Mouse (Mus musculus) embryonic facial prominence, embryonic 10.5 days (tissue): ENCODE data around the gene Sstr3. TPM values are rescaled to one million over a fixed set of nuclear protein-coding genes. Genes with fewer than 3 reads are reported as not detected.

Source experiments
- DNase-seq: peaks from one replicate; pipeline ENCODE4 v3.0.0-alpha.2; 2017; ENCODE audit warnings: low spot score
- H3K27ac ChIP-seq: fragments of 300-500 bp; sonication (generic); replicated peaks from 2 replicates; pipeline ENCODE4 v1.5.1; 2016; ENCODE audit warnings: mild to moderate bottlenecking
- H3K27me3 ChIP-seq: fragments of 300-500 bp; sonication (generic); replicated peaks from 2 replicates; pipeline ENCODE4 v1.6.1; 2016; ENCODE audit warnings: low read depth, mild to moderate bottlenecking; ENCODE audit not compliant: poor library complexity, severe bottlenecking
- H3K36me3 ChIP-seq: fragments of 300-500 bp; sonication (generic); replicated peaks from 2 replicates; pipeline ENCODE4 v1.6.1; 2016; ENCODE audit warnings: mild to moderate bottlenecking, moderate library complexity
- H3K4me1 ChIP-seq: fragments of 300-500 bp; sonication (generic); 2 replicates; pipeline ENCODE4 v1.6.1; 2016
- H3K4me3 ChIP-seq: fragments of 300-500 bp; sonication (generic); 2 replicates; pipeline ENCODE4 v1.5.1; 2016; ENCODE audit warnings: mild to moderate bottlenecking, moderate library complexity
- H3K9me3 ChIP-seq: fragments of 300-500 bp; sonication (generic); 2 replicates; pipeline ENCODE4 v1.6.1; 2016; ENCODE audit warnings: mild to moderate bottlenecking
- WGBS: fragments of 180-500 bp; shearing (Covaris S2); methylation state at CpG from one replicate; pipeline ENCODE4 v1.1.7; 2016; 5-methylcytosine and 5-hydroxymethylcytosine counted together
- polyA plus RNA-seq: library from polyadenylated mRNA; unstranded; fragments of >200 nt; fragmentation: Nextera tagmentation; extraction: Ambion mirVana; gene quantifications from 2 replicates; pipeline ENCODE4 v1.2.1, GENCODE M21; 2016

Sstr3 gene
- polyA plus RNA-seq, result not detected in 2 replicates

DNA sequence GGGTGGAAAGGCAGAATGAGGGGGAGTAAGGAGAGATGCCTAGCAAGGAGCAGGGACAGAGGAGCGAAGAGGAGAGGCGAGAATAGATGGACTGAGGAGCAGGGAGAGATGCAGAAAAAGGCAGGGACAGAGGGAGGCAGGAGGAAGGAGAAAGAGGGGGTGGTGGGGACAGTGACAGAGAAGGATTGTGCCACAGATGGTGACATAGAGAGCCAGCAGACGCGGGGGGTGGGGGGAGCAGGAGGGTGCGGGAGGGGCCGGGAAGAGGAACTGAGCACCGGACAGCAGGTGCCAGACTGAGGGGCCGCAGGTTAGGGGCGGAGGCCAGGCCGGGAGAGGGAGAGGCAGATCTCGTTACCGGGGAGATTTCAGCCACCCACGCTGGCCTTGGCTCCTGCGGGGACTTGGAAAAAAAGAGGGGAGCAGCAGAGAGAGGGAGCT is at the start of gene Sstr3:
TSS of gene Sstr3 (minus strand) at position 125 of the 441 bp plus-strand sequence.
- Histone ChIP-seq H3K27me3 (peaks cover 49% of the 10 kb centered on the region), H3K36me3 (no peaks in the 10 kb centered on the region), H3K4me3 (no peak within 1 kb of the TSS), H3K4me1 (peaks cover 28% of the 10 kb centered on the region), H3K9me3 (no peaks in the 10 kb centered on the region), H3K27ac (peak within 1 kb of the TSS; percentile 35; the same call in 1 of the 2 replicates)
- DNase-seq, result no peak
- WGBS, result 15% methylated on average over 14 of the region's 14 CpGs

DNA sequence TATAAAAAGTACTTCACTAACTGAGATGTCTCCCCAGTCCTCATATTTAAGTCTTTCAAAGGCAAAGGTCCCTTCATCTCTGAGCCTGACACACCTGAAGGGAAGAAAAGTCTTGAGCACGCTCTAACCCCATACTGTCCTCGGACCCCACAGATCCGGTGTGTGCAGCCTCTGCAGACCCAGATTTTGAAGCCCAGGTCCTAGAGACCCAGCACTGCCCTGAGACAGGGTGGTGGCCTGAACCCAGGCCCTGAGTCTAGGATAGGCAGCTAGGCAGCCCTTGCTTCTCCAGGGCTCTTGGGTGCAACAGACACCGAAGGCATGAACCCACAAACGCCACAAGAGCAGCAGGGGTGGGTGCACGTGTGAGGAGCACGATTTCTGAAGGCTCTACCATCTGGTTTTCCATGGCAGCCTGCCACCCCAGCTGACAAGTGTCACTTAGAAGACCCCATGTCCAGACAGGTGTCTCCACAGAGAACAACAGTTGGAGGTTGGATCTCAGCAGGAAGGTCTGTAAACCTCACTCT is 49.5 kb upstream of the Sstr3 start:
- no peak for DNase-seq
- WGBS, result 90% methylated on average over 7 of the region's 7 CpGs
- peaks cover 26% of the 10 kb centered on the region for H3K4me1 ChIP-seq
- H3K4me3 ChIP-seq, result no peak overlapping the region
- H3K36me3 ChIP-seq, result no peaks in the 10 kb centered on the region
- H3K27ac ChIP-seq, result no peak overlapping the region
- H3K27me3 ChIP-seq, result no peaks in the 10 kb centered on the region
- H3K9me3 ChIP-seq, result no peaks in the 10 kb centered on the region

DNA sequence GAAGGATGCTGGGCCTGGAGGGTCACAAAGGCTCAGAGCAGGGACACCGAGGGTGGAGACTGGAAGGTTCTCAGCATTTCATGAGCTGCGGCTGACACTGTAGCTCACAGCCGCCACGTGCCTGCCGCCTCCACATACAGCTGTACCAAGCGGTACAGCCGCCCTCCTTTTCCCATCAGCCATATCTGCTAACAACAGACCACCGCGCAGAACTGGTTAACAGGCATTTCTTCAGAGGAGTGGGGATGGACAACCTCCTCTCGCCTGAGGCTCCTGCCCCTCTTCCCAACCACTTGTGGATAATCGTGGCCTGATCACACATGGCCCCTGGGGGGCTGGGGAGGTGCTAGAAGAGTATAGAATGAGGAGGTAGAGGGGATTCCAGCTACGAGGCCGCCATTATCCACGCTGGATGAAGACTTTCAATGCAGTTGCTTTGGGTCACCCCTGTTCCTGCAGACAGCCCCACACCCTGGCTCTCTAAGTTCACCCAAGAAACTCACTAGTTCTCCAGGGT is 48.0 kb upstream of the Sstr3 start:
- H3K4me3 ChIP-seq, result no peak overlapping the region
- no peak for DNase-seq
- no peaks in the 10 kb centered on the region for H3K9me3 ChIP-seq
- H3K27ac ChIP-seq, result no peak overlapping the region
- H3K36me3 ChIP-seq, result no peaks in the 10 kb centered on the region
- H3K27me3 ChIP-seq, result no peaks in the 10 kb centered on the region
- peaks cover 26% of the 10 kb centered on the region for H3K4me1 ChIP-seq
- WGBS, result 80% methylated on average over 14 of the region's 14 CpGs

DNA sequence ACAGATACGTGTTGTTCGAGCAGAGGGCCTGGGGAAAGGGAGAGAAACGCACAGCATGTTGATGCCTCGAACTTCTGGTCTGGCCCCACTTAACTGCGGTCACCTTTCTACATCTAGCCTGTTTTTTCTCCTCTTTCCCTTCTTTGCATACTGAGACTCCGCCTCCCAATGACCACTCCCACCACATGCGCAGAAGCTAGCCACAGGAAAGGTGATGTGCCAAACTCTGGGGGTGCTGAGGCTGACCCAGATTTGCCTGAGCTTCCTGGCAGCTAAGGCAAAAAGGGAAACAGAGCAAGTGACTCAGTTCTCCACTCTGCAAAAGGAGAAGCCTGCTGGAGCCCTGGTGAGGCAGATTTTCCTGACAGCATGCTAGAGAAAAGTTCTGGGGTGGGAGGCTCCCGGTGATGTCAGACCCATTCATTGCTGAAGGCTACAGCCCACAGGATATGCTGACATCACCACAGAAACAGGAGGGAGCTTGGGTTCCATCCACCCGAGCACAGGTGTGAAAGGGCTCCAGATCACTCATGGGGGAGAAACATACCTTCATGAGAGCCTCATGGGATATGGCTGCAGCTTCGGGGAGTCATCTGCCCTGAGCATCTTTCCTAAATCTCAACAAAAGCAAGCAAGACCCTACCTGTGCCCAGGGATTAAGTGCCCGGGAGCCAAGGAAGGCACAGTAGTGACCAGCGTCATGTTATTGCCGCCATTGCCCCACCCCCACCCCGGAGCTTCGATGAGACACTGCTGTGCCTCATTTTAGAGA is 47.4 kb upstream of the Sstr3 start:
- Histone ChIP-seq H3K4me1 (peaks cover 23% of the 10 kb centered on the region), H3K9me3 (no peaks in the 10 kb centered on the region), H3K27ac (no peak overlapping the region), H3K27me3 (no peaks in the 10 kb centered on the region), H3K36me3 (no peaks in the 10 kb centered on the region), H3K4me3 (no peak overlapping the region)
- no peak for DNase-seq
- 58% methylated on average over 15 of the region's 15 CpGs for WGBS

DNA sequence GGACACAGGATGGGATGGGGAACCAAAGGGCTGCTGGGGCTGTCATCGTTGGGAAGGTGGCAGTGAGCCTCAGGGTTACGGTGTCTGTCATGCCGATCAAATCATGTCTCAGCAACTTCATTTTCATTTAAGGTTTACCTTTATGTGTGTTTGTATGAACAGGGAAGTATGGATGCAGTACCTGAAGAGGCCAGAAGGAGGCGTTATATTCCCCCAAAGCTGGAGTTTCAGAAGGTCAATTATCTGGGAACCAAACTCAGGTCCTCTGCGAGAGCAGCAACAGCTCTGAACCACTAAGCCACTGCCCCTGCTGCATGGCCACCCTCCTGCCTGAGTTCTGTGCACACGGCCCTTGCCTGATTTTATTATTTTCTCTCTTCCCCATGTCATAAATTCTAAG is 46.3 kb upstream of the Sstr3 start:
- H3K27ac ChIP-seq, result no peak overlapping the region
- WGBS, result 82% methylated on average over 6 of the region's 6 CpGs
- H3K36me3 ChIP-seq, result no peaks in the 10 kb centered on the region
- H3K9me3 ChIP-seq, result peaks cover 3% of the 10 kb centered on the region; the same call in 1 of the 2 replicates
- no peak for DNase-seq
- H3K4me1 ChIP-seq, result peaks cover 21% of the 10 kb centered on the region
- no peaks in the 10 kb centered on the region for H3K27me3 ChIP-seq
- no peak overlapping the region for H3K4me3 ChIP-seq

DNA sequence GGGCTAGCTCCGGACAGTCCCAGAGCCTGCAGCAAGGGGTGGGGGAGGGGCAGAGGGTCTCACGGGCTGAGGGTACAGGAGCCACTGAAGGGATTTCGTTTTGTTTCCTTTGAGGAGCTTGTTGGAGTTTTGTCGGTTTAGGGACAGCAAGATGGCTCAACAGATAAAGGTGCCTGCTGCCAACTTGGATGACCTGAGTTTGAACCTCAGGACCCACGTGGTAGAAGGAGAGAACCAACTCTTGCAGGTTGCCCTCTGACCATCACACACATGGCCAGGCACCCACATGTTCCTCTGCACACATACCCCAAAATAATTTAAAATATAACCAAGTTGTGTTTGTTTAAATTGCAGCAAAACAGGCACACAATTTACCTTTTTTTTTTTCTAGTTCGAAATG is 45.5 kb upstream of the Sstr3 start:
- no peaks in the 10 kb centered on the region for H3K27me3 ChIP-seq
- 77% methylated on average over 6 of the region's 6 CpGs for WGBS

DNA sequence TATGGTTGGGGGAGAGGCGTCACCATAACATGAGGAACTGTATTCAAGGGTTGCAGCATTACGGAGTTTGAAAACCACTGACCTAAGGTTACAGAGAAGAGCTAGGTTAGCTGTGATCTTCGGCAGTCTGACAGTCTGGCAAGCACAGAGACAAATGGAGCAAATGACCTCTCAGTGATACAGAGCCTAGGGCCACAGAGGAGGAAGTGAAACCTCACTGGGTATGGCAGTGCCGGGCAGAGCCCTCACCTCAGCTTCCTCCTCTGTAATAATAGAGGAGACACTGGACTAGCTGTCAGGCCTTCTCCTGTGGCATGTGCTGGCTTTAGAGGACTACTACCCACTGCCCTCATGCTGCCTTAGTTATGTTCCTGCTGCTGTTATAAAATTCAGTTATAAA is 44.4 kb upstream of the Sstr3 start:
- Histone ChIP-seq H3K4me1 (peaks cover 21% of the 10 kb centered on the region), H3K27ac (no peak overlapping the region), H3K27me3 (no peaks in the 10 kb centered on the region), H3K36me3 (no peaks in the 10 kb centered on the region), H3K9me3 (peaks cover 6% of the 10 kb centered on the region; the same call in 1 of the 2 replicates), H3K4me3 (no peak overlapping the region)
- WGBS, result 85% methylated on average over 4 of the region's 4 CpGs
- no peak for DNase-seq

More for the DNA sequence above, 45.5 kb upstream of the Sstr3 start:
- no peak for DNase-seq
- H3K27ac ChIP-seq, result no peak overlapping the region
- H3K4me3 ChIP-seq, result no peak overlapping the region
- no peaks in the 10 kb centered on the region for H3K36me3 ChIP-seq
- H3K9me3 ChIP-seq, result peaks cover 3% of the 10 kb centered on the region; the same call in 1 of the 2 replicates
- peaks cover 21% of the 10 kb centered on the region for H3K4me1 ChIP-seq

DNA sequence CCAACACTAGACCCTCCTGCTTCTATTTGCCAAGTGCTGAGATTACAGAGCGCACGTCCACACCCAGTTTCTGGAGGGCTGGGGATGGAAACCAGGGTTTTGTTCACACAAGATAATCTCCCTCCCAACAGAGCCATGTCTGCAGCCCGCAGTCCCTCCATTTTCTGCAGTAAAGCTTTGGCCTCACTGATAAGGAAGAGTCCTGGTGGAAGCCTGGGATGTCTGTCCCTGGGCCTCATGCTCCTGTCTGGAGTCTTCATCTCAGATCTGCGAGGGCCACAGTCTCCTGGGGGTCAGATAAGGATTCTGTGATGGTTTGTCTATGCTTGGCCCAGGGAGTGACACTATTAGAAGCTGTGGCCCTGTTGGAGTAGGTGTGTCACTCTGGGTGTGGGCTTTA is 43.6 kb upstream of the Sstr3 start:
- H3K4me1 ChIP-seq, result peaks cover 21% of the 10 kb centered on the region
- H3K27ac ChIP-seq, result no peak overlapping the region
- WGBS, result 88% methylated on average over 4 of the region's 4 CpGs
- peaks cover 6% of the 10 kb centered on the region; the same call in 1 of the 2 replicates for H3K9me3 ChIP-seq
- DNase-seq, result no peak
- H3K27me3 ChIP-seq, result peaks cover 7% of the 10 kb centered on the region
- H3K36me3 ChIP-seq, result no peaks in the 10 kb centered on the region
- H3K4me3 ChIP-seq, result no peak overlapping the region

DNA sequence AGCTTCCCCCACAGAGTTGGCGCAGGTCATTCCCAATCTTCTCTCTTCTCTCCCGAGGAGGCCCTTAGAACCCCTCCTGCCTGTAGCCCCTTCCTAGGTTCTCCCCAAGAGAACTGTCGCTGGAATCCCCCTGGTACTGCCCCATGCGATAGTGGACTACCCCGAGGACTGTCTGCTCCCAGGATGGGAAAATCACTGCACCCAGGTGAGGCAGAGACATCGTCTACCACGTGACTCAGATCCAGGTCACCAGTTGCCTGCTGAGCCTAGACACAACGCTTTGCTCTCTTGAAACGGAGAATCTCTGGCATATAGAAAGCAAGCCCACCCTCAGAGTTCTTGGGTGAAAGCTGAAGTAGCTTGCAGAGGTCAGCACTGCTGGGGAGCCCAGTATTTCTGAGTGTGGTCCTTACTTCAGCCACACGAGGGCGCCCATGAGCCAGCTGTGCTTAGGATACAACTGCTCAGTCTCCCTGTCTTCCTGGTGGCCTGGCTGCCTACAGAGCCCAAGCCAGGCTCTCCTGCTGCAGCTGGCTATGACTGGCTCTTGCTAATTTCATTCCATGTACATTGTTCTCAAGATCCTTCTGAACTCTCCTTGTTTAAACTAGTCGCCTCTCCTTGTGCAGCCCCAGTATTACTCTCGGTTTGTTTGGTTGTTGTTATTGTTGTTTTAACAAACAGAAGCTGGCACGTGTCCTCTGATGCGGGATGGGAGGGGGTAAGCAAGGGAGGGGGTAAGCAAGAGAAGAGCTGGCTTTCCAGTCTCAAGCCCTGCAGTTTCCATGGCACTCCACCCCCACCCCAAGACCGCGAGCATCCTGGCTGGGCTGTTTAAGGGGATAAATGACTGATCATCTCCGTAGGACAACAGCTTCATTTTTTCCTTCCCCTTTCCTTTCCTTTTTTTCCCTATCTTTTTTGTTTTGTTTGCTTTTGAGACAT is 42.8 kb upstream of the Sstr3 start:
- Histone ChIP-seq H3K27me3 (peaks cover 12% of the 10 kb centered on the region), H3K4me3 (no peak overlapping the region), H3K9me3 (peaks cover 6% of the 10 kb centered on the region; the same call in 1 of the 2 replicates), H3K27ac (no peak overlapping the region), H3K36me3 (no peaks in the 10 kb centered on the region), H3K4me1 (peaks cover 14% of the 10 kb centered on the region)
- peak; percentile 81 for DNase-seq
- 57% methylated on average over 18 of the region's 18 CpGs for WGBS

DNA sequence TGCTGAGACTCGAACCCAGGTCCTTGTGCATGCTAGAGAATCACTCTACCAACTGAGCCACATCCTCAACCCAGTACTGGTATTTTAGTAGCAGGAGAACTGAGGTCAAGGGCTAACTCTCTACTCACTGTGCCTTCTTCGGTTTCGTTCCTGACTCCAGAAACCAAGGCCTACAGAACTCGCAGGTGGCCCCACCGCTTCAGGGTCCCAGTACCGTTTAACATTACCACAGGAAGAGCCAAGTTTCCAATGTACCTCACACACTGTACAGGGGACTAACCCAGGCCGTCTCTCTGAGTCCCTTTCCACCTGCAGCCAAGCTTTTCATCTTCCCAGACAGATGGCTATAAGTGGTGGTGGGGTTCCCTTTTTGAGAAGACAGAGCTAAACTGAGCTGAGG is 40.9 kb upstream of the Sstr3 start:
- Histone ChIP-seq H3K4me3 (no peak overlapping the region), H3K4me1 (peaks cover 17% of the 10 kb centered on the region), H3K27ac (no peak overlapping the region), H3K36me3 (no peaks in the 10 kb centered on the region), H3K9me3 (peaks cover 6% of the 10 kb centered on the region; the same call in 1 of the 2 replicates), H3K27me3 (peaks cover 12% of the 10 kb centered on the region)
- 92% methylated on average over 7 of the region's 7 CpGs for WGBS
- DNase-seq, result no peak

DNA sequence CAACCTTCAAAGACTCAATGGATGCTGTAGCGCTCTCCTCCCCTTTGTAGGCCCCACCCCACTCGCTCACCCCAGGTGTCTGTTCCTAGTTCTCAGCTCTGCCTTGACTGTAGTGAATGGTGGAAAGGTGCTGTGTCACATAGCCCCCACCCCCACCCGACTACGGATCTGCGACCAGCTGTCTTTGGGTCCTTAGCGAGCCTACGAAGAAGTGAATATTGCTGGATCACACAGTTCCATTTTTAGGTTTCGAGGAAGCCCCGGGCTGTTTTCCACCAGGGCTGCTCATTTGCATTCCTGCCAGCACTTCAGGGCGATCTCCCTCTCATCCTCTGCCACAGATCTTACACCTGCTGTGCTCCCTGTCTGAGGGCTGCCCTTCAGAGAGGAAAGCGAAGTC is 38.9 kb upstream of the Sstr3 start:
- WGBS, result 18% methylated on average over 11 of the region's 11 CpGs

DNA sequence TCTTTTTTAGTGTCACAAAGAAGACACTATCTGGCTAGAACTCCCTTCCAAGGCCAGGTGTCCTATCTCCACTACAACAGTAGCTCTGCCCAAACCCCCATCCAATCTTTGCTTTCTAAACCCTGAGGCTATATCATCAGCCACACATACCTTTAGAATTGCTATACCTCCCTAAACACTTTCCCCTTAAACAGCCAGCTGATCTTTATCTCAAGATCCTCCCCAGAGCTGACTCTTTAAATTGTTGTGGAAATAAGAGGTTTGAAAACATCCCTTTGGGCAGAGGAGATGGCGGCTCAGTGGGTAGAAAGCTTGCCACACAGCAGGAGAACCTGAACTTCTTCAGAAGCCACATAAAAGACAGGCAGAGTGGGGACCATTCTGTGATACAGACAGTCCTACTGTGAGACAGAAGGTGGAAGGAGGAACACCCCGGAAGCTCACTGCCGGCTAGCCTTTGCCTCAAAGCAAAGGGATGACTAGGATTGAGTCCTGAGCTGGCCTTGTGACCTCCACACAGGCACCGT is 31.9 kb upstream of the Sstr3 start:
- Histone ChIP-seq H3K36me3 (no peaks in the 10 kb centered on the region), H3K27me3 (no peaks in the 10 kb centered on the region), H3K9me3 (no peaks in the 10 kb centered on the region), H3K4me3 (no peak overlapping the region), H3K4me1 (peaks cover 30% of the 10 kb centered on the region), H3K27ac (no peak overlapping the region)
- 54% methylated on average over 4 of the region's 4 CpGs for WGBS
- no peak for DNase-seq

More for the DNA sequence above, 38.9 kb upstream of the Sstr3 start:
- DNase-seq, result no peak
- Histone ChIP-seq H3K4me3 (no peak overlapping the region), H3K36me3 (no peaks in the 10 kb centered on the region), H3K4me1 (peaks cover 30% of the 10 kb centered on the region), H3K9me3 (peaks cover 6% of the 10 kb centered on the region; the same call in 1 of the 2 replicates), H3K27ac (no peak overlapping the region), H3K27me3 (peaks cover 12% of the 10 kb centered on the region)
